Mouse (Mus musculus) heart, postnatal 4 days (tissue): ENCODE measurements around the gene Pde10a. TPM values are rescaled to one million over a fixed set of nuclear protein-coding genes. Genes with fewer than 3 reads are reported as not detected.
A peak's percentile ranks its signal among the peaks of the same experiment; 100 is the strongest.
"Not testable (repeated sequence)": the region's sequence is repeated elsewhere in the genome, so short reads cannot be mapped to it uniquely, and the experiment has no call there.

ENCODE experiments used
- DNase-seq: peaks from one replicate; pipeline ENCODE4 v3.0.0; 2021
- total RNA-seq, 2 experiments: library from RNA; stranded (reverse); gene quantifications; 2 replicates each; pipeline ENCODE4 v1.2.3; 2021

Pde10a gene
- total RNA-seq, 2 experiments from 2014 or later: 5.5 to 8.1 TPM

GRCm38 (mm10) chr17:8648310-8648709 is 123.1 kb downstream of the Pde10a start:
- DNase-seq: no peak

- peak; percentile 15 for DNase-seq
These were observed 127.6 kb downstream of the Pde10a start for GRCm38 (mm10) chr17:8652681-8653262.

- no peak for DNase-seq
These were observed 132.5 kb downstream of the Pde10a start for GRCm38 (mm10) chr17:8657661-8658060.

GRCm38 (mm10) chr17:8658751-8659454 is 133.7 kb downstream of the Pde10a start:
- DNase-seq: no peak

GRCm38 (mm10) chr17:8666912-8667311 is 141.7 kb downstream of the Pde10a start:
- DNase-seq: no peak

GRCm38 (mm10) chr17:8674651-8675050 is 149.5 kb downstream of the Pde10a start:
- DNase-seq: no peak

GRCm38 (mm10) chr17:8686356-8686755 is 161.2 kb downstream of the Pde10a start:
- DNase-seq: no peak

- no peak for DNase-seq
These were observed 162.9 kb downstream of the Pde10a start for GRCm38 (mm10) chr17:8688096-8688495.

GRCm38 (mm10) chr17:8698265-8698664 is 173.1 kb downstream of the Pde10a start:
- DNase-seq: no peak

GRCm38 (mm10) chr17:8698793-8699192 is 173.6 kb downstream of the Pde10a start:
- DNase-seq: no peak

- DNase-seq: no peak
These were observed 175.9 kb downstream of the Pde10a start for GRCm38 (mm10) chr17:8701096-8701495.

- DNase-seq: no peak
These were observed 177.3 kb downstream of the Pde10a start for GRCm38 (mm10) chr17:8702503-8702902.

GRCm38 (mm10) chr17:8708006-8708405 is 182.8 kb downstream of the Pde10a start:
- no peak for DNase-seq

GRCm38 (mm10) chr17:8712734-8713133 is 187.6 kb downstream of the Pde10a start:
- DNase-seq: not testable (repeated sequence)

- DNase-seq: no peak
These were observed 195.8 kb downstream of the Pde10a start for GRCm38 (mm10) chr17:8720961-8721360.

- no peak for DNase-seq
These were observed 199.3 kb downstream of the Pde10a start for GRCm38 (mm10) chr17:8724464-8724974.

- peak; percentile 9 for DNase-seq
These were observed 203.5 kb downstream of the Pde10a start for GRCm38 (mm10) chr17:8728646-8729045.

GRCm38 (mm10) chr17:8729808-8730207 is 204.6 kb downstream of the Pde10a start:
- no peak for DNase-seq

GRCm38 (mm10) chr17:8731073-8731472 is 205.9 kb downstream of the Pde10a start:
- DNase-seq: no peak

- no peak for DNase-seq
These were observed 211.1 kb downstream of the Pde10a start for GRCm38 (mm10) chr17:8736259-8736658.

- no peak for DNase-seq
These were observed 217.6 kb downstream of the Pde10a start for GRCm38 (mm10) chr17:8742772-8743171.

- DNase-seq: no peak
These were observed 220.2 kb downstream of the Pde10a start for GRCm38 (mm10) chr17:8745334-8745733.

- no peak for DNase-seq
These were observed 224.3 kb downstream of the Pde10a start for GRCm38 (mm10) chr17:8749426-8749825.

GRCm38 (mm10) chr17:8757576-8757975 is 232.4 kb downstream of the Pde10a start:
- DNase-seq: no peak
